Mouse (Mus musculus): ENCODE measurements around the gene Qars.

- no peak for TF ChIP-seq GATA1 (IDR thresholded peaks at IDR 0.05; ENCODE audit: borderline replicate concordance, low read length)
- no peak for TF ChIP-seq CTCF (IDR thresholded peaks at IDR 0.05; ENCODE audit: low read depth, low read length)
- no peak for TF ChIP-seq TAL1 (conservative IDR thresholded peaks at IDR 0.05; ENCODE audit: low read depth, low read length)
Observed at GRCm38 (mm10) chr9:108530954-108531353, 23.4 kb downstream of the Qars start.

All from G1E (cell line).